Mouse (Mus musculus) lung, postnatal 36 days (tissue): ENCODE results near the gene Rbmxl1.
"Not testable (repeated sequence)": the region's sequence is repeated elsewhere in the genome, so short reads cannot be mapped to it uniquely, and the experiment has no call there.

Source experiments
- DNase-seq: peaks from one replicate; pipeline ENCODE4 v3.0.0; 2022; ENCODE audit warnings: mixed read lengths

The Rbmxl1 gene

DNA sequence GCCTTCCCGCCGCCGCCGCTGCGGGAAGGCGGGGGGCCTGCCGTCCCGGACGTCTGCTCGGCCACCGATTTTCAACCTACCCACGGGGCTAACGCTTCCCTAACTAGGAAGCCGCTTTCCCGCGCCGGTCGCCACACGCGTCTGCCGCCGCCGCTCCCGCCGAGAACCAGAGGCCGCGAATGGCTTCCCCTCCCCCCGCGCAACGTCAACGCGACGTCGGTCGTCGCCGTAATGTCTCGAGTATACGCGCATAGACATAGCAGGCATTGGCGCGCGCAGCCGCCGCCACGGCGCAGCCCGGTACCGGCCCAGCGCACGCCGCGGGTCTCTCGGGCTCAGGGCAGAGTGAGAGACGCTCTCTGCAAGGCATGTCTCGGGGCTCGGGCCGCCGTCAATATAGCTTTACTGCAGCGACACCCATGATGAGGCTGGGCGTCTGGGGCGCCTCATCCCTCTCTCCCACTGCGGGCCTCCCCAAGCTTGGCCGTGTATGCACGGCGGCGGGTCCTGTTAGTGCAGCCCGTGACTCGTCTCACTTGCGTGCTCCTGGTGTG is at the start of gene Rbmxl1:
TSS of gene Rbmxl1 (minus strand) at position 180 of the 554 bp plus-strand sequence.
- DNase-seq, result peak; percentile 94

DNA sequence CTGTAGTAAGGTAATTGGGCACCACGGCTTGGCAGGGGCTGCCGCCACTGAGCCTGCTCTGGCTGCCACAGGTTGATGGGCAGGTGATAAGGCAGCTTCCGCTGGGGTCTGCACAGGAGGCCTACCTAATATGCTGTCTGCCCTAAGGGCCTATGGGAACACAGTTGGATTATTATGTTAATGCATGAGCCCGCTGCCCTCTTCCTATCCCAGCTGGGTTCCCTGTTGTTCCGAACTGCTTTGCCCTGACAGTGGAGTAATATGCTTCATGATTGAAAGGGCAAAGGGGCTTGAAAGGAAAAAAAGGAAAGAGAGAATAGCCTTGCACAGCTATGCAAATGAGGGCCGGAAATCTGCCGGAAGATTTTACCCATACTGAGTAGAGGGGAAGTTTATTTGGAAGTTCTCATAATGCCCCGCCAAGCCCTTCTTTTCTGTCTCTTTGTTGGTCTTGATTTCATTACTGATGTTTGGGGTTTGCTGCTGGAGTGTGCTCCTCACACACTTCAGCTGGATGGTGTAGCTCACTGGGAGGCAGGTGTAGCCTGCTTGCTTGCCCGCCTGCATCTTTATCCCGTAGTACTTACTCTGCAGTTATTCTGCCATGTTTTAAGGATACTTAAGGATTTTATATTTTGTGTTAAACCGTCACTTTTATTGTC is 48.2 kb upstream of the Rbmxl1 start:
- no peak for DNase-seq

DNA sequence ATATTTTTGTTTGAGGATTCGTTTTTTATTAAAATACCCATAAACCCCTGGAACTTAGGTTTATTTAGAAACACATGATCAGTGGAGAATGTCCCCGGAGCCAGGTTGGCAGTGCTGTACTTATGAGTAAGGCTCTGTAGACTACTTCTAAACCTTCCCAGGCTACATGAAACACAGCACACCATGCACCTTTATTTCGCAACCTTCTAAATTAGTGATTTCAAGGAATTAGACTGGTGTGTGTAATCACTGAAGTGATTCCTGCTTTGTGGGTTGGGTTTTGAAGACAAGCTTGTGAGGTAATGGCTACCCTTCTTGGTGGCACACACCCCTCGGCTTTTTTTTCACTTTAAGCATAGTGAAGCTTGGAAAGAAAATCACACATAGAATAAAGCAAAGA is 47.1 kb upstream of the Rbmxl1 start:
- DNase-seq, result no peak

DNA sequence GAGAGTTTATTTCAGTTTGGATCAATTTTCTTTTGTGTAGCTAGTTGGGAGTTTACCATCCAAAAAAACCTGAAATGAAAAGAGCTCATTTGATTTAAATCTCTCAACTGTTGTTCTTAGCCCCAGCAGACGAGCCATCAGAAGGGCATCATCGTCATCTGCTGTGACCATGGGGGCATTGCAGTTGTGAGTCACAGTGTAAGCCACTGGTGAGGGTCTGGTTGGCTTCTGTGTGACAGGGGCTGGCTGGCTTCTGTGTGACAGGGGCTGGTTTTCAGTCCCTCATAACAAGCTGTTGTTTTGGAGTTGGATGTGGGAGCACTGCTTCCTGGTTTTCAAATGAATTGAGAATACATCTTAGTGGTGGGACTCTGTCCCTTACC is 42.0 kb upstream of the Rbmxl1 start:
- no peak for DNase-seq

DNA sequence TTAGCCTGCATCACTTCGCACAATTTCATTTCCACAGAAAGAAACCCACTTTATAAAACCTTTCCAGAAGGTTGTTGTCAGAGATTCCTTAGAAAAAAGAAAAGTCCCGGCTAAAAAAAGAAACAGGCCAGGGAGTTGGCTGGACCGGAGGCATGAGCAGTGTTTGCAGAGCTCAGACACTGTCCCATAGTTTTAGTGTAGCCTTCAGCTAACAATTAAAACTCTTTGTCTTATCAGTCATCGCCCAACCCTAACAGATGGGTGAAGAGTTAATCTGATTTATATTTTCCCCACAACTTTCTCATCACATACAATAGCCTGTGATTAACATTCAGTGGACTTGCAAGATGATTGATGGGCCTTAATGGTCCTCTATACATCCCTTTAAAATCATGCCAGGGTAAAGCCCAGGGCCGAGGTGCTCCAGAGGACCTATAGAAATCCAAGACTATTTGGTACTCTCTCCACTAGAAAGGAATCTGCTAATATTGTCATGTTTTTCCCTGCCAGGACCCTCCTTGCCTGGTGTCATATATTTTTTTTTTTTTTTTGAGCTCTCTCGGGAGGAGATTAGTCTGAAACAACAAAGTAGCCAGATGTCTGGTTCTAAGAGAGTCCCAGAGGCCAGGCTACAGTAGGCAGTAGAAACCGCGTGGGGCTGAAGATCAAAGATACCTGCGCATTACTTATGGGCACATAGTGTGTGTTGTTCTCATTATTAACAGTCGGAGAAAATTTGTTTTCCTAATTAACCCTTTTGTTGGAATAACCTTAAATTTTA is 41.5 kb upstream of the Rbmxl1 start:
- no peak for DNase-seq

DNA sequence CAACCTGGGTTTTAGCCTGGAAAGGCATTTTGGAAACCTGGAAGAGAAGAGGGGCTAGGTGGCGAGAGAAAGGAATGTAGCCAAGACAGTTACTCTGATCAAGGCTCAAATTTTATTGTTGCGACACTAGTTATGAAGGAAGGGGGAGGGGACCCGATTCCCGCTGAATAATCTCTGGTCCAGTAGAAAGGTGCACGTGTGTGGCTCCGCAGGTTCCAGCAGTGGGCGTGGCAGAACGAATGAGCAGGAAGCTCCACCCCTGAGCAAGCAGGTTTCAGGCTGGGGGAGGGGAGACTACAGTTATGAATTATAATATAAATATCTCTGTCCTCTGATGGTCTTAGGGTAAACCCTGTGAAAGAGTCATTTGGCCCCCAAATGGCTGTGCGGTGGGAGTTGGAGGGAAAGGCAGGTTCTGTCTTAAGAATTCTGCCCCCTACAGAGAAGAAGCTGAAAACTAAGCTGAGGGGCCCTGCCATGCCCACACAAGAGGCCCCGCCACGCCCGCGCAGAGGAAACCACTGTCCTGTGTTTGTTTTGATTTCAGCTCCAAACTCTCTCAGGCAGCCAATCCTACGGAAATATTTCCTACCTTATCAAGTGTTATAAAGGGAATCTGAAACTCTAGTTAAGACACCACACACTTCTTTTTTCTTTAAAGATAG is 36.6 kb upstream of the Rbmxl1 start:
- DNase-seq, result not testable (repeated sequence)

DNA sequence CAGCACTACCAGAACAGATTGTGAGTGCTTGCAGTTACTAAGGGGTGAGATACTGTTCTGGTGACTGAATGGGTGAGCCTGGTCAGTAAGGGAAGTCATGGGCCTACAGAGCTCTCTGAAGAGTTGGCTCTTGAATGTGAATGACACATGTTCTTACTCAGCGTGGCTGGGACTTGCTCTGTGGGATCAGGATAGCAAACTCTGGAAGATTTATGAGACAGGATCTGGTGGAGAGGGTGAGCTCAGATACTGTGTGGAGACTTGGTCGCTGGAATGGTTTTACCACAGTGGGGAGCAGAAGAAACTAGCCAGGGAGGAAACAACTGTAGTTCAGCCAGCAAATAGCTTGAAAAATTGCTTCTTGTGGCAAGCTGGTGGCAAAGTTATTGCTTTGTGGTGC is 35.8 kb upstream of the Rbmxl1 start:
- no peak for DNase-seq

DNA sequence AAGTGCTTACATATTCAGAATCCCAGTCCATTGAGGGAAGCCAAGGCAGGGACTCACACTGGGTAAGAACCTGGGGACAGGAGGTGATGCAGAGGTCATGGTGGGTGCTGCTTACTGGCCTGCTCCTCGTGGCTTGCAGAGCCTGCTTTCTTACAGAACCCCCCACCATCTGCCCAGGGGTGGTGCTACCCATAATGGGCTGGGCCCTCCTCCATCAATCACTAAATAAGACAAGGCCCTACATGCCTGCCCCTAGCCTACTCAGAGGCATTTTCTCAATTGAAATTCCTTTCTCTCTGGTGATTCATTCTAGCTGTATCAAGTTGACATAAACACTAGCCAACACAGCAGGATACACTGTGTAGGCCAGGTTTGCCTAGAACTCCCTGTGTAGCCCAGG is 34.9 kb upstream of the Rbmxl1 start:
- DNase-seq, result no peak

DNA sequence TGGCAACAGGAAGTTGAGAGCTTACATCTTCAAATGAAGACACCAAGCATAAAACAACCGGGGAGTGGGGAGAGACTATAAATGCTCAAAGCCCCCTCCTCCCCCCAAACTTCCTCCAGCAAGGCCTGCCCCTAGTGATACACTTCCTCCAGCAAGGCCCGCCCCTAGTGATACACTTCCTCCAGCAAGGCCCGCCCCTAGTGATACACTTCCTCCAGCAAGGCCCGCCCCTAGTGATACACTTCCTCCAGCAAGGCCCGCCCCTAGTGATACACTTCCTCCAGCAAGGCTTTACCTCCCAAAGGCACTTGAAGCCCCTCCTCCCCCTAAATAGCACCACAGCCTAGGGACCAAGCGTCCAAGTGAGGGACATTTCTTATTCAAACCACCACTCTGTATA is 34.0 kb upstream of the Rbmxl1 start:
- DNase-seq, result not testable (repeated sequence)

DNA sequence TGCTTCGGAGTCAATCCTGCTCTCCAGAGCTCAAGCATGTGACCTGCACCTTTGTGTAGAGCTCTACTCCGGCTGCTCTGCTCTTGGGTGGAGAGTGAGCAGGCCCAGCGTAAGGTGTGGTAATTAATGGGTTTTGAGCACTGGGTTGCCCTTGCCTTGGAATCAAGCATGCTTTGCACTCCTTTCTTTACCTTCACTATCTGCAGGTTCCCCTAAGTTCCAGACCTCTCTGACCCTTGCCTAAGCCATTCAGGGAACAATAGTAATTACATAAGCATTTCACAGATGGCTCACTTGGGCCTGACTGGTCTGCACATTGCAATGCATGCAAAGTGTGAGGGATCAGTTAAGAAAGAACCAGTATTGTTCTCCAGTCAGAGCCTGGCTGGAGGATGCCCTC is 29.1 kb upstream of the Rbmxl1 start:
- DNase-seq, result no peak

DNA sequence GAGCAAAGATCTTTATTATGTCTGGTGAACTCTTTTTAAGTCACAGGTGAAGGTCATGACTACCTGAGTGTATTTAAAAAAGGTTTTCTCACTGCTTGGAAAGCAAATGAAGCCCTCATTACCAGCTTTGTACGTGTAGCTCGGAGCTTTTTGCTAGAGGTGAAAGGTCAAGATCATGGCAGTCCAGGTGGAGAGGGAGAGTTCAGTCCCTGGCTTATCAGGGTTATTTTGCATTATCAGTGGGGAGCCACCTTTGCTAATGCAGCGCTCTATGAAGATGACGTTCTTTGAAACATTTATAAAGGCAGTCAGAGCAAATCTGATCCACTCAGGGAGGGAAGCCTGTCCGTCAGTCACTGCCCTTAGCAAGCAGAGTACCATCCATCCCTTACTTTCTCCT is 28.0 kb upstream of the Rbmxl1 start:
- DNase-seq, result no peak

DNA sequence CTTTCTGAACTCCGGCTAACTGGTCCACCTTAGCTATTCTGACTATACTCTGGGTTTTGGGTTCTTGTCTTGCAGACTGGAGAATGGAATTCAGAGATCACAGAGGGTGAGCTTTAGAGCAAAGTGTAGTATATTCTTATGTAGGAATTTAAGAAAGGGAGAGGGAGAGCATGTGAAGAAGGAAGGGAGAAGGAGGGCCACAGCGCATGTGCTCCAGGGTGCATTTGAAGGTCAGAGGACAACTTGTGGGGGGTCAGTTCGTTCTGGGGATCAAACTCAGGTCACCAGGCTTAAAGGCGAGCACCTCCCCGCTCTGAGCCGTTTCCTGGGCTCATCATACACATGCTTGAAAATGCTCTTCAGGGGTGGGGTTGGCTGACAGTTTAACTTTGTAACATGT is 25.3 kb upstream of the Rbmxl1 start:
- no peak for DNase-seq

DNA sequence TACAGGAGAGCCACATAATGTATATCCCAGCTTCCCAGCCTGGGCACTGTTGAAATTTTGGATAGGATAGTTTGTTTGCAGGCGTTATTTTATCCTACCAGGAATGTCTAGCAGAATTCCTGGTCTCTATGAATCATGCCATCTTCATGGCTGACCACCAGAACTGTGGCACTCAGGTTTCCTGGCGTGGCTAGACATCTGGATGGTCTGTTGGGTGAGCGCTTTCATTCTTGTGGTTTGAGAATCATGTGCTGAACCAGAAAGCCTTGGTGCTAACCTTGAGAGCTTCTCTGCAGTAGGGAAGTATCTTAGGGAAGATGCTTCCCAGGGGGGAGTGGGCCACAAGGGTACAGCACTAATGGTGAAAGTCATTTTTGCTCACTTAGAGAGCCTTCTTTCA is 6.4 kb upstream of the Rbmxl1 start:
- no peak for DNase-seq

DNA sequence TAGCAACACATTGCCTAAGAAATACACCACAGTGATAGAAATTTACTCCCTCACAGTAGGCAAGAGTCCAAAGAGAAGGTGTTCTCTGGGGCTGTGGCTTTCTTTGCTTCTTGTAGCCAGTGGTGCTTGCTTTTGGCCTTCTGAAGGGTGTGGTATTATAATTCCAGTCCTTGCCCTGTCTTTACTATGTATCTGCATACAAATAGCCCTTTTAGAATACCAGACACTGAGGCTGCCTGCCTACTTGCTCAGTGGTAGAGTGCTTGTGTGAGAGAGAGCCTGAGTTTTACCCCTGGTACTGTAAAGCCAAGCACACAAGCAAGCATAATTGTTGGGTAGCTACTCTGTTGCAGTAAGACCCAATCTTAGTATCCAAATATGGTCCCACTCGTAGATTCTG is 6.0 kb upstream of the Rbmxl1 start:
- no peak for DNase-seq

DNA sequence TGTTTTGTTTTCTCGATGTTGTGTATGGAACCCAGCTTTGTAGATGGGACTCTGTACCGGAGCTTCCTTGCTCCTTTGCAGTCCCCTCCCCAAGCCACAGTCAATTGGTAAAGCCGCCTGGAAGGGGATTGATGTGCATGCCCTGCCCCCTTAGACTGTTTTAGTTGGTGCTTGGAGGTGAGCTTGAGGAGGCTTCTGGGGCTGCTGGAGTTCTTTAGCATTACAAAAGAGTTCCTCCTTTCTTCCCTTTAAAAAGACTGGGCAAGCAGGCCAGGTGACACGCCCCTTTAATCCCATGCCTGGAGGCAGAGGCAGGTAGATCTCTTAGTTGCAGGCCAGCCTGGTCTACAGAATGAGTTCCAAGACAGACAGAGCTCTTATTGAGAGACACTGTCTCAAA is 4.4 kb upstream of the Rbmxl1 start:
- DNase-seq, result no peak

DNA sequence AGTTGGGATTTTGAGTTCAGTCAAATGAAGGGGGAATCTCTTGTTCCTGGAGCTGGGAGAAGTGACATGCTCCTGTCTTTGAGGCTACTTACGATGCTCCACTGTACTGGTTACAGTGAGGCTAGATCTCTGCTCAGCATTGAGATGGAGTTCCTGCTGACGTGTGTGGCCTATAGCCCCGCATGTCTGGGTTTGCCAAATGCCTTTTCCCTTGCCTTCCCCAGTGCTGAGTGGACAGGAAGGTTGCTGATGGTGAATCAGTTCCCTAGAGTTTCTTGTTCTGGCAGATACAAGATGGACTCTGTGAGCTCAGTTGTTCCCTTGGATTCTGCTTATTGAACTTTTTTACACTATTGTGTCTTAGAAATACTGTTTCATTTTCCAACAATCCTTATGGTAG is 2.2 kb upstream of the Rbmxl1 start:
- no peak for DNase-seq

DNA sequence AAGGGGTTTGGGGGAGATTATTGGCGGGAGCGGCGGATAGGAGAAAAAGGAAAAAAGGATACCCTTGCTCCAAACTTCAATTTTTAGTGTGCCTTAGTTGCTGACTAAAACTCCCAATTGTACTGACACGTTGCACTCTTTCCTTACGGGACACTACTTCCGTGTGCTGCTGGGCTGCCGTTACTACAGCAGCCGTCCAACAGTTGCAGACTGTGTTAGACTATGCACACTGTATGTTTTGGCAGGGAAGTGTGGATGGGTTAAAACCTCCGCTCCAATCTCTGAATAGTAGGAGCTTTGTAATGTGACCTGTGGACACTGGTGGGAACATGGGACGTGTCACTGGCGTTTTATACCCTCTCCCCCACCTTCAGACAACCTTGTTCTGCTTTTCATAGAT is 1.4 kb upstream of the Rbmxl1 start:
- peak; percentile 9 for DNase-seq

DNA sequence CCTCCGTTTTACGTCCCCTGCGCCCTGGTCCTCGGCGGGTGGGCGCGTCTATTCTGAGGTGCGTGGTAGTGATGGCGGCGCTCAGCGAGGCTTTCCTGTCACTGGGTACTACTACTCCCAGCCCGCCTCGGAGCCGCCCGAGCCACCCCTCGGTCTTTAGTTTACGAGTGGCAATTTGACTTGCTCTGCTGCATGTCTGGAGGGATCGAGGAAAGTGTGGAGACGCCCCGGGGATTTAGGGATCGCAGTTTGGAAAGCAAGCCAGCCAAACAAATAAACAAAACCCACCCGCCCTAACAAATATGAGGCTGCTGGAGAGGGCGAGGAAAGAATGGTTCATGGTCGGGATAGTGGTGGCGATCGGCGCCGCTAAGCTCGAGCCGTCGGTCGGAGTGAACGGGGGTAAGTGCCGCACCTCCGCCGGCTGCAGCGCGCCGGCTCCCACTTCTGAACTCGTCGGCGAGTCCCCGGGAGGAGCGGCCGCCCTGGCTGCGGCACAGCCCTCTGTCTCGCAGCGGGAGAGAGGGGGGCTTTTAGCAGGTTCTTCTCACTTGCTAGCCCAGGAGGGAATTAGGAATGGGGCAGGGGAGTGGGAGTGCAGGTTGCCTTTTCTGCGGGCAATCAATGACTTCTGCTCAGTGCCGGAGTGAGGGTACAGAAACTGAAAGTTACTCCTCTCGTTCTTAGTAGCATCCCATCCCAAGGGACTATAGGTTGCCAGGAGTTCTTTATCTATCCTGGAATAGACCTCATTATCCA is 754 bp upstream of the Rbmxl1 start, which contains the start of gene Slc10a7:
TSS of gene Slc10a7 (plus strand) at position 74 of the 759 bp plus-strand sequence.
- peak; percentile 89 for DNase-seq

DNA sequence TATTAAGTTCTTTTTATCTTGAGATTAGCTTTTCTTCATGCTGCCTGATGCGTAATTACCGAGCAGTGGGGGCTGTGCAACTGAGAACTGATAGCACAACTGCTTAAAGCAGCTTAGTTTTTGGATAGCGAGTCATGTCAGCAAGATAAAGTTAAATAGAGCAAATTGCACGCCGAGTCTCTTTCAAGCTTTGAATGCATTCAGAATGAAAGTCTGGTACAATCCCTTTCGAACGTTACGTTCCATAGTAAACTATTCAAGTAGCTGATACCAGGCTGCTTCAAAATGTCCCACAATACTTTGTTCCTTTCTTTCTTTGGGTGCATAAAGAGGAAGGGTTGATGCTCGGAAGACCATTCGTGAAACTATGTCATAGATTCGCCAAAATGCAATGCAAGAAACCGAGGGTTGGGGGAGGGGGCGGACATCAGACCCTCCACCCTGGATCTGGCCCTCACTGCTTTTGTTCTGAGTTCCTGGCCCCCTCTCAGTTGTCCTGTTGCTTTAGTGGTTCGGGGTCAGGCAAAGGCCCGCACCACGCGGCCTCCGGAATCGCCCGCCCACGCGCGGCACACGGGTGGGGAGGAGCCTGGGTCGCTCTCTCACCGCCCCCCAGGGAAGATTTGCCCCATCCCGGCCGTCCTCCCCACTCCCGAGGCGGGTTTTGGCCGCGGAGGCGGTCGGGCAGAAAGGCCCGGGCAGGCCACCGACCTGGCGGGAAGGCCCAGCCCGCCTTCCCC is 549 bp downstream of the Rbmxl1 start:
- peak; percentile 44 for DNase-seq

DNA sequence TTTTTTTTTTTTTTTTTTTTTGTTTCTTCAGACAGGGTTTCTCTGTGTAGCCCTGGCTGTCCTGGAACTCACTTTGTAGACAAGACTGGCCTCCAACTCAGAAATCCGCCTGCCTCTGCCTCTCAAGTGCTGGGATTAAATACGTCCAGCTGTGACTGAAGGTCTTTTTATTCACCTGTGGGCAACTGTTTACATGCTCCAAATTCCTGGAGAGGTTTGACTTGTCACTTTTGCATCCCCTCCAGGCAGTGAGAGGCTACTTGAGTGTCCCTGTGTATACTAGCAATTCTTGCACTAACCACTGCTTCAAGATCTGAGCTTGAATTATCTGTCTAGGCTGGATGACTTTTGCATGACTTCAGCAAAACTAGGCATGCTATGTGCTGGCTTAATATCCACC is 6.0 kb downstream of the Rbmxl1 start:
- DNase-seq, result no peak

DNA sequence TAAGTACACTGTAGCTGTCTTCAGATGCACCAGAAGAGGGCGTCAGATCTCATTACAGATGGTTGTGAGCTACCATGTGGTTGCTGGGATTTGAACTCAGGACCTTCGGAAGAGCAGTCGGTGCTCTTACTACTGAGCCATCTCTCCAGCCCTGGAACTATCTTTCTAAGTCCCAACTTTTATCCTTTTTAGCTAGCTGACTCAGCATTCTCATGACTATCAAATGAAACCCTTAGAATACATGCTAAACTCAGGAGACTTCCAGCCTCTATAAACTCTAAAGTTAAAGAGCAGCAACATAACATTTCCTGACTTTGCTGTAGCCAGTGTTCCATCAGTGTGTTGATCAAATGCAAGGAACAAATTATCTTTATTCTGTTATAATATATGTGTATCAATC is 12.4 kb downstream of the Rbmxl1 start:
- not testable (repeated sequence) for DNase-seq

DNA sequence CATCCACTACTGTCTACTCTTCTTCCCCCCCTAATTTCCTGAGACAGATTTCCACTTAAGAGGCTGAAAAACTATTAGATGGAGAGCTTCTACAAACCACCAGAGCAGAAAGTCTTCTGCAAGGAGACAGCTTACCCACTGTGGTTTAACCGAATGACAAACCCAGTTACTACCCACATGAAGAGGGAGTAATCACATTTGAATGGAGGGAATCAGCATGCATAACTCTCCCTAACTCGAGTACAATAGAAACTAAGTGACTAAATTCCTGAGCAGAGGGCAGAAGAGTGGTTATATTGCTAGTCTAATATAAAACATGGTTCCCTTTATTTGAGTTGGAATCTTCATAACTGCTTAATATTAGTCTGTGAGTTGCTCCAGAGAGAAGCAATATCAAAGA is 15.7 kb downstream of the Rbmxl1 start:
- DNase-seq, result no peak
